Mouse (Mus musculus): ENCODE data around the gene Mfap1b.

Gene Mfap1b

DNA sequence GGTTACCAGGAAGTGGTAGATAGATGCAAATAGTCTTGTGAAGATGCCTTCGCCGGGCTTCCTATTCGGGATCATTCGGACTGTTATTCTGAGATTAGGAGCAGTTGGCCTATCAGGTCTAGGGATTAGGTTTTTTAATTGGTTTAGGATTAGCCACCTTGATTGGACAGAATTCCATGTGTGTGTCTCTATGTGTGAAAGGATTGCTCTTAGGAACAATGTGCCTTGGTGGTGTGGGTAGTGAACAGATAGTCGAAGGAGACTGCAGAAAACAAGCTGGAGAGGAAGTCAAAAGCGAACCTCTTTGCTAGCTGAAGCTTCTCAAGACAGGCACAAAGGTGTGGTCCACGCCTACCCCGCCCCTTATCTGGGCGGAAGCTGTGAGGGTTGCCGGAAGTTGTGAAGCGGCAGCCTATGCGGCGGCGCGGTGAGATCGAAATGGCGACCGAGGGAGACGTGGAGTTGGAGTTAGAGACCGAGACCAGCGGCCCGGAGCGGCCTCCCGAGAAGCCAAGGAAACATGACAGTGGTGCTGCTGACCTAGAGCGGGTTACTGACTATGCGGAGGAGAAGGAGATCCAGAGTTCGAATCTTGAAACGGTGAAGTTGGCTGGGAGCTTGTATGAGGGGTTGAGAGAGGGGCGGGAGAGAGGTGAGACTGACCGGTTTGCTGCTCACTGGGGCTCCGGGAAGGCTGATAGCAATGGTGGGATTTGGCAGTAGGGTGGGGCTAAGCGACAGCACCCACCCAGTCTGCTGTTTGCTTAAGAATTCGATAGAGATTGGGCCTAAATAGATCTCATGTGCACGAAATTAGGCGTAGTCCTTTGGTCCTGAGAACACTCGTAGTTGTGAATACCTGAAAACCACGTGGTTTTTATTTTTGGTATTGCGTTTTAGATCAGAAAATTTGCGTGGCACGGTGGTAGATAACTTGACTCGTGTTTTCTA lies 16.9 kb downstream of the Mfap1b start, which contains the start of gene Serinc4:
TSS of gene Serinc4 (minus strand) at position 90 of the 951 bp plus-strand sequence.
- TF ChIP-seq GATA4 (IDR thresholded peaks at IDR 0.05; ENCODE audit: insufficient replicate concordance, low read length): peak; percentile 82; the same call in 1 of the 2 replicates

DNA sequence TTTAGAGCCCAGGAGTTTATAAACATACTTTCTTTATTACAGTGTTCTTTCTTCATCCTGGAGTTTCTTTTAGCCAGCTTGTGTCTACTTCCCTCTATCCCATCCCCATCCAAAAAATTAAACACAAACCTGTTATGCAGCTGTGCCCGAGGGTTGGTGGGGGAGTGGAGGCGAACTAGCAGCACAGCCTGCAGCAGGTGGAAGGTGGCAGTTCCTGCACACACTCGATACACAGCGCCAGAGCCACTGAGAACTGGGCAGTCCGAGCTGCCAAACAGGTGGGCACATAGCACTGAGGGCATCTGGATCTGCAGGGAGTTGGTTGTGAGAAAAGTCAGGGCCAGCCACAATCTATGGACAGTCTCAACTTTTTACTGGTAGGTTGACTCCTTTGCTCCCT lies 18.3 kb downstream of the Mfap1b start:
- no peak for TF ChIP-seq GATA4 (IDR thresholded peaks at IDR 0.05; ENCODE audit: insufficient replicate concordance, low read length)

DNA sequence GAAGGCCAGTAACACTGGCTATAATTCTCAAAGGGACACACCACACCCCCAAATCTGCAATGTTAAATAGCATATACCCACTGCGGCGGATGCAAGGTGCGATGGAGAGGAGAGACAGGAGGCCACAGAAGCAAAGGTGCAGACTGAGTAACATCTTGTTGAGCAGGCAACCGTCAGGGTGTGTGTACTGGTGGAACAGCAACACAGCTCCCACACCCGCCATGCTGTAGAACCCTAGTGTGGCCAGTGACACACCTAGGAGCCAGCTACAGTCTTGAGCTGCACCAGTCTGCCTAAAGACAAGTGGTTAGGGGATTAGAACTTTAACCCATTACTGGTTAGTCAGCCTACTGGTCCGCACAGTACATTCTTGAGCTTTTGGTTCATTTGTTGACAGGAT lies 19.9 kb downstream of the Mfap1b start:
- no peak for TF ChIP-seq GATA4 (IDR thresholded peaks at IDR 0.05; ENCODE audit: insufficient replicate concordance, low read length)

DNA sequence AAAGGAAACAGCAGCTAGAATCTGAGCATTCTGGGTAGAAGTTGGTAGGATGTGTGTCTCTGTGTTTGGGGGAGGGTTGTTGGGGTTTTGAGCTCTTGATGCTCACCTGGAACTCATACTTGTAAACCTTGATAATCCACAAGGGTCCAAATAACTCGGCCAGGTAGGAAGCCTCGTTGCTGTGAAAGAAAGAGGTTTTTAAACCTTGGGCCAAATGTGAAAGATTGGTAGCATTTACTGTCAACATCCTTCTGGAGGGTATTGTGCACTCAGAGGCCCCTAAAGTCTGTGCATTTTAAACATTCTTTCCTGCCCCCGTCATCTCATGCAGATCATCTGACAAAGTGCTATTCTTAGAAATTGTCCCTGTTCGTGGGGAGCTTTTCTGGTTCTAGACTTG lies 20.9 kb downstream of the Mfap1b start, which contains the start of gene Hypk:
TSS of gene Hypk (plus strand) at position 301 of the 400 bp plus-strand sequence.
- no peak for TF ChIP-seq GATA4 (IDR thresholded peaks at IDR 0.05; ENCODE audit: insufficient replicate concordance, low read length)

DNA sequence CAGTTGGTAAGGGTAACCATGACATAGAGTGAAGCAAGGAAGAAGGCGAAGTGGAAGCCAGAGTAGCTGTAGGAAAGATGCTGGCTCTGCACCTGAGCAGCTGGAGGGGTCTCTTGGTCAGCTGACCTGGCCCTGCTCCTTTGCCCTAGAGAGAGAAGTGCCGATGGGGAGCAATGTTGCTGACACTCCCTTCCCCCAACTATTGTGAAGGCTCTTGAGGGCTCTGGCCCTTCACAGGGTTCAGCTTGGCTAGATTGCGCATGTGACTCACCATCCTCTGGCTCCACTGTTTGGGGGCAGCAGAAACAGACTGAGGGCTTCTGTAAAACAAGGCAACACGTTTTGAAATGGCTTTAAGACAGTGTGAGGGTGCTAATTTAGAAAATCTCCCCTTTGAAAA lies 21.5 kb downstream of the Mfap1b start:
- no peak for TF ChIP-seq GATA4 (IDR thresholded peaks at IDR 0.05; ENCODE audit: insufficient replicate concordance, low read length)

DNA sequence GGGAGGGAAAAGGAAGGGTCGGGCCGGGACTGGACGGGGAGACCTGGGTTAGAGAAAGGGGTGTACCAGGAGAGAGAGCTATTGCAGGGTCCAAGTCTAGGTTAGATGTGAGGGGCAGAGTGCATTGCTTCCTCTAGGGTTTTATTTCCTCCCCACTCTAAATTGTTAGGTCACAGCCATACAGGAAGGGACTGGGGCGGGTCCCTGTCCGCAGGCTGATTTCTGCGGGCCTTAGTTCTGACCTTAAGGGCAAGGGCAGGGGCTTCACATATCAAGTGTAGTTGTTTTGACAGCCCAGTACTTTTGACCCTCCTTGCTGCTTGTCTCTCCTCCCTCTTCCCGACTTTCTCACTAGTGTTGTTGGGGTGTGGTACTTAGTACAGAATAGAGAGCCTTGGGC lies 23.8 kb downstream of the Mfap1b start:
- no peak for TF ChIP-seq GATA4 (IDR thresholded peaks at IDR 0.05; ENCODE audit: insufficient replicate concordance, low read length)

DNA sequence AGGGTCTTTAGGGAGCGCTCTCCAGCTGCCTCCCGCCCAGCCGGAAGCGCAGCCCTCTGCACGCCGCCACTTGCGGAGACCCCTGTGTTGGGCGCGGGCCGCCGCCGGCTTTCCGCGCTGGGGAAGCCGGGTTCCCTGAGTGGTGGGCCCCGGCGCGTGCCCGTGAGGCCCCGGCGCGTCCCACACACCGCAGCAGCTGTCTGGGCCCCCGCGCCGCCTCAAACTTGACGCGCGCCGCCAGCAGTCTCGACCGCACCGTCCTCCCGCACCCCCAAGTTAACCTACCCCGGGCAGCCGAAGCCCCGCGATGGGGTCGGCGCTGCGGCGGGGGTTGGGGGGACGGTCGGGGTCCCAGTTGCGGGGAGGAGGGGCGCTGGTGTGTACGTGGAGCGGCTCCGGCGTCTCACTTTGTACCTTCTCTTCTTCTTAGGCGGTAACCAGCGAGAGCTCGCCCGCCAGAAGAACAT lies 24.3 kb downstream of the Mfap1b start:
- TF ChIP-seq GATA4 (IDR thresholded peaks at IDR 0.05; ENCODE audit: insufficient replicate concordance, low read length): no peak

DNA sequence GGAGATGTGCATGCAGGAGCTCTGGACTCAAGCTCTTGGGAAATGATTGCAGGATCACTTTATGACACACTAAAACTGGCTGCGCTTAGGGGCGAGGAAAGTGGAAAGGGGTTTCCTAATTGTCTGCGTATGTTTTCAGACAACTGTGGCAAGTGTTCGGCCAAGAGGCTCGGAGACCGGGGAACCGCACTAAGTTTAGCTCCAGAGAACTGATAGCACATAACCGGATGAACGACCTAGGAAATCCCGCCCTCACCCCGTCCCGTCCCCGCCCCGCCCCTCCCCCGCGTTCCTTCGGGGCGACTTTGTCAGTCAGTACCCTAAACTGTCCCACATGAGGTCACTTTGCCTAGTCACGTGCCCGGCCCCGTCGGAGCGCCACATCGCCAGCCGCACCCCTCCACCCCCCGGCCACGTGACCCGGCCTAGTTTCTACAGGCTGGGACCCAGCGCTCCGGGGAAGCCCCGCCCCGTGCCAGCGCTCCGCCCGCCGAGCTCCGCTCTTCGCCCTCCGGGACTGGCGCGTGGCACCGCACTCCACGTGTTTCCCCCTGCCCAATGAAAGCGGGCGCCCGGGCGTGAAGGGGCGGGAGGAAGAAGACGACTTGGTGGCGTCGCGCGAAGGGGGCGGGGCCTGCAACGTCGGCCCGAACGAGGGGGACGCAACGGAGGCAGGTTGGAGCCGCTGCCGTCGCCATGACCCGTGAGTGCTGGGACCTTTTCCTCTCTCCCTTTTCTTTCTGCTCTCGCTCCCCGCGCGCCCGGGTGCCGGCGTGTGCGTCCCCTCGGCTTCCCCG lies 24.9 kb downstream of the Mfap1b start, which contains the start of gene Serf2:
TSS of gene Serf2 (plus strand) at position 457 of the 797 bp plus-strand sequence.
- peak; percentile 87; the same call in 1 of the 2 replicates for TF ChIP-seq GATA4 (IDR thresholded peaks at IDR 0.05; ENCODE audit: insufficient replicate concordance, low read length)

DNA sequence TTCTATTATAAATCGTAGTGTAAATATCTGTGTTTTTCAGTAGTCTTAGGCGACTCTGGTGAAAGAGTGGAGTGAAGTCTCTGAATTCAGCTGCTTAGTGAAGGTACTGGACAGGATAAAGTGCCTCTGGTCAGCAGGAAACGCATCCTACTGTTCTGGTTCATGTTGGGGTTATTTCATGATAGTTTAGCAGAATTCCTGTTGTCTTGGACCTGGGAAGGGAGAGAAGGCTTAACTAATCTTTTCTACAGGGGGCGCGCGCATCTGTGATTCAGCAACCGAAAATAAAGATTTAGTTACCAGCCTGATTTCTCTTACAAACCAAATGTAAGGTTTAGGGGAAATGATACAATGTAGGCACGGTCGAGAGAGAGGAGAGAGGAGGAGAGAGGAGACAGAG lies 25.7 kb downstream of the Mfap1b start:
- no peak for TF ChIP-seq GATA4 (IDR thresholded peaks at IDR 0.05; ENCODE audit: insufficient replicate concordance, low read length)

DNA sequence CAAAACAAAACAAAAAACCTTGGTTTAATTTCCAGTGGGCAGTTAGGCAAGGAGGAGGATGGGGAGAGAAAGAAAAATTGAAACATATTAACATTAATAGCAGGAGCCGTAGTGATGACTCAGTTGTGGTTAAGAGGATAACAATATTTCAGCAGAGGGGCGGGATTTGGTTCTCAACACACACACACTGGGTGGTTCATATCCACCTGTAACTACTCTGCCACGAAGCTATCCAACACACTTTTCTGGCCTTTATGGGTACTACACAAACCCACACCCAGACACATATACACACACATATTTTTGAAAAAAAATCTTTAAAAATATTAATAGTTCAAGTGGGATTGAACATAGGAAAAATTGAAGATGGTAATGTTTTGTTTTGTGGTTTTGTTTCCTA lies 26.9 kb downstream of the Mfap1b start:
- no peak for TF ChIP-seq GATA4 (IDR thresholded peaks at IDR 0.05; ENCODE audit: insufficient replicate concordance, low read length)

DNA sequence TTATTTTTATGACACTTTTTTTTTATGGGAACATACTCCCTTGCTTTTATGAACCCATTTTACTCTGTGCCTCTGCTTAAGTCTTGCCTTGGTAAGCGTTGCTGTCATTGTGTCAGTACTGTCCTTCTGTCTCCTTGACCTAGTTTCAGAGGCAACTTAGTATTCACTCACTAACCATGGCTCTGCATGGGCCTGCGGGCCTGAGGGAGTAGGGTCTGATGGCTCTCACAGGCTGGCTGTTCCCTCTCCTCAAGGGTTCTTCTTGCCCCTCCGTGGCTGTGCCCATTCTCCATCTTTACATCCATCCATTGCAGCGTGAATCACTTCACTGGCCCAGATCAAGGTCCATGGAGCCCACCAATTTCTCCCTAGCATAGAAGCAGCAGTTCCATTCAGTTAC lies 27.4 kb downstream of the Mfap1b start:
- no peak for TF ChIP-seq GATA4 (IDR thresholded peaks at IDR 0.05; ENCODE audit: insufficient replicate concordance, low read length)

DNA sequence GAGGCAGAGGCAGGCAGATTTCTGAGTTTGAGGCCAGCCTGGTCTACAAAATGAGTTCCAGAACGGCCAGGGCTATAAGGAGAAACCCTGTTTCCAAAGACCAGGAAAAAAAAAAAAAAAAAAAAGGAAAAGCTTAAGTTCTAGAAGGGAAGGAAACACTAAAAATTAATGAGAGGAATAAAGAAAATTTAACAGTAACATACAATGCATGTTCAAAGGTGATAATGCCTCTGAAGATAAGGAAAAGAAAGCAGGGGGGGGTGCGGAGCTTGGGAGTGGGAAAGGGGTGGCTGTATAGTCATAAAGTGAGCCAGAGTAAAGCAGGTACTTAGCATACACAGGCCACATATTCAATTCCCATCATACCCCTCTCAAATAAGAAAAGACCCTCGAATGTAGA lies 28.8 kb downstream of the Mfap1b start:
- no peak for TF ChIP-seq GATA4 (IDR thresholded peaks at IDR 0.05; ENCODE audit: insufficient replicate concordance, low read length)

DNA sequence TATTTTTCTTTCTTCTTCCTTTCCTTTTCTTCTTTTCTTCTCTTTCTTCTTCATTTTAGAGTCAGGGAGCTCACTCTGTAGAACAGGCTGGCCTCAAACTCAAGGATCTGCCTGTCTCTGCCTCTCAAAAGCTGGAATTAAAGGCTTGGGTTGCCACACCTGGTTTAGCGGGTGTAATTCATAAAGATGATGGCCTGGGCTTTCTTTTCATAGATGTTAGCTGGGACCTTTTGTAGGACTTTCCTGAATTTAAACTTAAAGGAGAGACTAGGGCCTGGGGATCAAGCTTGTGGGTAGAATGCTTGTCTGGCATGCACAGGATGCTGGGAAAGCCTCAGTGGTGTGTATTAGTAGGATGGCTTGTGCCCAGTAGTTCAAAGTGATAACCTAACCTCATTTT lies 29.7 kb downstream of the Mfap1b start, which contains the start of gene Ell3:
TSS of gene Ell3 (minus strand) at position 101 of the 400 bp plus-strand sequence.
- TF ChIP-seq GATA4 (IDR thresholded peaks at IDR 0.05; ENCODE audit: insufficient replicate concordance, low read length): no peak

DNA sequence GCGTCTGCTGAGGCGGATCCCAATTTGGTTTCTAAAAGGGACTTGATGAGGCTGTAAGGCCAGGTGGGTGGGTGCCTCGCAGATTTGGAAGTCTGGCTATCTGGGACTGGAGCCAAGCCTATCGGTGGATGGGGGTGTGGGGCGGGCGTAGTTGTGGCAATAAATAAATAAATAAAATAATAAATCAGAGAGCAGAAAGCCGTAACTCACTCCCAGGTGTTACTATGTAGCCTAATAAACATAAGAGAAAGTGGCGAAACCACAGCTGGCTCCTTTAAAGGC lies 30.9 kb downstream of the Mfap1b start:
- no peak for TF ChIP-seq GATA4 (IDR thresholded peaks at IDR 0.05; ENCODE audit: insufficient replicate concordance, low read length)

DNA sequence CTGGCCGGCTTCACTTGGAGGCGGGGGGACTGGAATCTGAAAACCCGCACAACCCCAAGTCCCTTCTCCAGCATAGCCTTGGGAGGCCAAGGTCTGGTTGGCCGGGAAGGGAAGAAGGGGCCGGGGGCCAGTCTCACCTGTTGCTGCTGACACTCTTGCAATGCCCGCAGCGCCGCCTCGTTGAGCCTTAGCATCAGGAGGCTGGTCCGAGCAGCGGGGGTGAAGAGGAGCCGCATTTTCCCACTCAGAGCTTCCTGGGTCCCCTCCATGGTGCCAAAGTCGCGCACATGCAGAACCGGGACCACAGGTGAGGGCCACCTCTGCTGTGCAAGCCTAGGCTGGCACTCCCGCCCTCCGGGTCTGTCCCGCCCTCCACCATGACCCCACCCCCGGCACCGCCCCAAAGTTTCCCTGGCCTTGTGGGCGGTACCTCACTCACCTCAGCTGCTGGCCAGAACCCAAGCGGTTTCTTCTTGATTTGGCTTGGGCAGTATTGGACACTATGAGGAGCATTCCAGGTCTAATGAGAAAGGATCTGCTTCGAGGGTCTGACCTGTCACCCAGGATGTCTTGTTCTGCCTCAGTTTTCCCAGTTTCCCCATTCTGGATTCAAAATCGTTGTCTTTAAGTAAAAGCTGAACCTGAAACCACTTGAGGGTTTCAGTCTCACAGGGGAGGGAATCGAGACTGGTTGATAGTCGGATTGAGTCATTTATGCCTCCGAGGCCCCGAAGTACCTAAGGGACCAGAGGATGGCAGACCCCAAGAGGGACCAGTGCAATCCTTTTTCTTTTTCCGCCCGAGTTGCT lies 31.4 kb downstream of the Mfap1b start:
- no peak for TF ChIP-seq GATA4 (IDR thresholded peaks at IDR 0.05; ENCODE audit: insufficient replicate concordance, low read length)

Data from liver, adult (tissue).